Mouse (Mus musculus) midbrain, embryonic 15.5 days (tissue): ENCODE measurements around the gene Mapkapk2. TPM values are rescaled to one million over a fixed set of nuclear protein-coding genes. Genes with fewer than 3 reads are reported as not detected.

Experiments used
- ATAC-seq: fragments of 200-750 bp; cut with Nextera tagmentation; replicated peaks from 2 replicates; pipeline ENCODE4 v1.8.0; 2017; ENCODE audit warnings: moderate TSS enrichment
- H3K27ac ChIP-seq: fragments of 300-500 bp; sonication (generic); 2 replicates; pipeline ENCODE4 v1.5.1; 2015; ENCODE audit warnings: mild to moderate bottlenecking, inconsistent platforms
- H3K27me3 ChIP-seq: fragments of 300-500 bp; sonication (generic); replicated peaks from 2 replicates; pipeline ENCODE4 v1.6.1; 2015; ENCODE audit warnings: inconsistent platforms
- H3K36me3 ChIP-seq: fragments of 300-500 bp; sonication (generic); replicated peaks from 2 replicates; pipeline ENCODE4 v1.6.1; 2015; ENCODE audit warnings: inconsistent platforms
- H3K4me1 ChIP-seq: fragments of 300-500 bp; sonication (generic); 2 replicates; pipeline ENCODE4 v1.6.1; 2015; ENCODE audit warnings: inconsistent platforms
- H3K4me2 ChIP-seq: fragments of 300-500 bp; sonication (generic); 2 replicates; pipeline ENCODE4 v1.6.1; 2015; ENCODE audit warnings: inconsistent platforms, mild to moderate bottlenecking, moderate library complexity
- H3K4me3 ChIP-seq: fragments of 300-500 bp; sonication (generic); 2 replicates; pipeline ENCODE4 v1.5.1; 2015; ENCODE audit warnings: mild to moderate bottlenecking, inconsistent platforms
- H3K9ac ChIP-seq: fragments of 300-500 bp; sonication (generic); 2 replicates; pipeline ENCODE4 v1.6.1; 2015; ENCODE audit warnings: mild to moderate bottlenecking, inconsistent platforms
- H3K9me3 ChIP-seq: fragments of 300-500 bp; sonication (generic); 2 replicates; pipeline ENCODE4 v1.6.1; 2016; ENCODE audit warnings: inconsistent platforms
- WGBS: fragments of 180-500 bp; shearing (Covaris S2); methylation state at CpG from one replicate; pipeline ENCODE4 v1.1.7; 2015; ENCODE audit warnings: mixed read lengths; 5-methylcytosine and 5-hydroxymethylcytosine counted together
- polyA plus RNA-seq: library from polyadenylated mRNA; unstranded; fragments of >200 nt; fragmentation: Nextera tagmentation; extraction: Ambion mirVana; gene quantifications from 2 replicates; pipeline ENCODE4 v1.2.1, GENCODE M21; 2015

The Mapkapk2 gene
- polyA plus RNA-seq, 1 experiment from 2014 or later: 17.9 TPM

GRCm38 (mm10) chr1:131134231-131134630 is 36.6 kb upstream of the Mapkapk2 start:
- Histone ChIP-seq H3K4me1 (peaks cover 41% of the 10 kb centered on the region), H3K27me3 (no peaks in the 10 kb centered on the region), H3K9ac (no peak overlapping the region), H3K27ac (0 out of 2 replicates have a peak overlapping the region, but pooled peaks have one; percentile 34), H3K4me3 (no peak overlapping the region), H3K36me3 (peaks cover 16% of the 10 kb centered on the region), H3K9me3 (no peaks in the 10 kb centered on the region), H3K4me2 (peak overlapping the region; percentile 15; the same call in 1 of the 2 replicates)
- no peak for ATAC-seq
- 19% methylated on average over 6 of the region's 6 CpGs for WGBS

GRCm38 (mm10) chr1:131125987-131126744 is 28.5 kb upstream of the Mapkapk2 start:
- Histone ChIP-seq H3K4me1 (no peaks in the 10 kb centered on the region), H3K4me3 (no peak overlapping the region), H3K9ac (no peak overlapping the region), H3K36me3 (peaks cover 39% of the 10 kb centered on the region), H3K9me3 (no peaks in the 10 kb centered on the region), H3K27me3 (no peaks in the 10 kb centered on the region), H3K27ac (no peak overlapping the region), H3K4me2 (no peak overlapping the region)
- ATAC-seq: no peak
- WGBS: 88% methylated on average over 11 of the region's 11 CpGs

- peaks cover 18% of the 10 kb centered on the region for H3K36me3 ChIP-seq
- H3K9me3 ChIP-seq: no peaks in the 10 kb centered on the region
- no peak overlapping the region for H3K9ac ChIP-seq
- no peaks in the 10 kb centered on the region for H3K4me1 ChIP-seq
- H3K4me3 ChIP-seq: no peak overlapping the region
- no peak overlapping the region for H3K27ac ChIP-seq
- 65% methylated on average over 10 of the region's 10 CpGs for WGBS
- ATAC-seq: no peak
- H3K4me2 ChIP-seq: no peak overlapping the region
- no peaks in the 10 kb centered on the region for H3K27me3 ChIP-seq
Measured at GRCm38 (mm10) chr1:131123522-131124265, 26.1 kb upstream of the Mapkapk2 start.

DNA sequence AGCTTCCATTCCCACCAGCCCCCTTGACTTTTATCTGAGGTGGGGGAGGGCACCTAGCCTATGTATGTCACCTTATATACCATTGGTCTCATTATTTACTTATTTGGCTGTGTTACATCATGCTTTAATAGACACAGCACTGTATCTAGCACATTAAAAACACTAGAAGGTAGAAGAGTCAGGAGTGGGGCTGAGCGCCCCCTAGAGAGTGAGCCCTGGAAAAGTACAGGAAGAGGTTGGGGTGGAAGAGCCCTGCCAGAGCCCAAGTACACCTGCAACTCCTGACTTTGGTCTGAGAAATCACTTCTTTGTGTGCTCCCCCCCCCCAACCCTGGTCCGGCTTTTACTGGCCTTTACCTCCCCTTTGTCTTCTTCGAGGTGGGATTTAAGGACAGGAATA is 24.4 kb upstream of the Mapkapk2 start:
- Histone ChIP-seq H3K9me3 (no peaks in the 10 kb centered on the region), H3K9ac (no peak overlapping the region), H3K4me1 (peaks cover 1% of the 10 kb centered on the region; the same call in 1 of the 2 replicates), H3K27me3 (no peaks in the 10 kb centered on the region), H3K4me3 (no peak overlapping the region), H3K4me2 (no peak overlapping the region), H3K27ac (no peak overlapping the region), H3K36me3 (0 out of 2 replicates have a peak, but pooled peaks cover 6% of the 10 kb centered on the region)
- WGBS: 47% methylated on average over 3 of the region's 3 CpGs
- ATAC-seq: no peak

DNA sequence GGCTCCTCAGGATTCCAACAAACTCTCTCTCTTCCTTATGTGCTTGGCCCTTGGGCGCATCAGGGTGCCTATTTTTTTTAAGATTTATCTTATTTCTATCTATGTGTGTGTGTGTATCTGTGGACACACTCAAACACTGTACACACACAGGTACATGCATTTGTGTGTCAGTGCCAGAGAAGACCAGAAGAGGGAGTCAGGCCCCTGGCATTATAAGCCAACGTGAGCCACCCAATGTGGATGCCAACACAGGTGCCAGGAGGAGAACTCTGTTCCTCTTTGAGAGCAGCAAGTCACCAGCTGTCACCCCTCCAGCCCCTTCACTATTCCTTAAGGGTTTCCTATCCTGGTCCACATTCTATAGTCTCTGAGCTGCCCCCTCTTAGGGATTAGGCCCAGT is 21.4 kb upstream of the Mapkapk2 start:
- WGBS: 73% methylated on average over 2 of the region's 2 CpGs
- Histone ChIP-seq H3K36me3 (no peaks in the 10 kb centered on the region), H3K9me3 (no peaks in the 10 kb centered on the region), H3K4me2 (no peak overlapping the region), H3K9ac (no peak overlapping the region), H3K27me3 (no peaks in the 10 kb centered on the region), H3K4me1 (peaks cover 8% of the 10 kb centered on the region; the same call in 1 of the 2 replicates), H3K4me3 (no peak overlapping the region), H3K27ac (no peak overlapping the region)
- no peak for ATAC-seq

- Histone ChIP-seq H3K9ac (no peak overlapping the region), H3K4me3 (no peak overlapping the region), H3K36me3 (no peaks in the 10 kb centered on the region), H3K9me3 (no peaks in the 10 kb centered on the region), H3K4me2 (no peak overlapping the region), H3K27ac (no peak overlapping the region), H3K27me3 (no peaks in the 10 kb centered on the region), H3K4me1 (peaks cover 8% of the 10 kb centered on the region; the same call in 1 of the 2 replicates)
- 72% methylated on average over 10 of the region's 10 CpGs for WGBS
- ATAC-seq: no peak
Measured at GRCm38 (mm10) chr1:131118530-131118929, 20.9 kb upstream of the Mapkapk2 start.

GRCm38 (mm10) chr1:131116430-131117011 is 18.9 kb upstream of the Mapkapk2 start:
- no peaks in the 10 kb centered on the region for H3K36me3 ChIP-seq
- peak overlapping the region; percentile 74 for H3K27ac ChIP-seq
- peak overlapping the region; percentile 8; the same call in 1 of the 2 replicates for H3K4me2 ChIP-seq
- 44% methylated on average over 13 of the region's 13 CpGs for WGBS
- no peak overlapping the region for H3K4me3 ChIP-seq
- ATAC-seq: peak; percentile 53
- H3K9ac ChIP-seq: no peak overlapping the region
- peaks cover 8% of the 10 kb centered on the region; the same call in 1 of the 2 replicates for H3K4me1 ChIP-seq
- no peaks in the 10 kb centered on the region for H3K27me3 ChIP-seq
- H3K9me3 ChIP-seq: no peaks in the 10 kb centered on the region

- 19% methylated on average over 6 of the region's 6 CpGs for WGBS
Measured at GRCm38 (mm10) chr1:131115932-131116331, 18.3 kb upstream of the Mapkapk2 start.

DNA sequence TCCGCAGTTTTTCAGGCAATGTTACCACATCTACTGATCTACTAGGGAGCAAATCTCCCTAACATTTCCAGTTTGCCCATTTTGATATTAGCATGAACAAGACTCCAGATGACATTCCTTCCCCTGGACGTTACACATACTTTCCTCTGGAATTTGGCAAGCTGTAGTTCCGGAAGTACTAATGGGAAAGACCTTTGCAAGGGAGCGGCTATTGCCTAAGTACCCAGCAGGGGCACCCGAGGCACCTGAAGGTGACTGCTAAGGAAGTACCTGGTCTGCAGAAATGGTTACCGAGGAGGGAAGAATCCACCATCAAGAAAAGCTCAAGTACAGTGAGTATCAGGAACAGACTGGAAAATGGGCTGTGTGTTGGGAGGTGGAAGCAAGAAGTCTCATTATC is 14.9 kb upstream of the Mapkapk2 start:
- WGBS: 46% methylated on average over 6 of the region's 6 CpGs
- Histone ChIP-seq H3K36me3 (no peaks in the 10 kb centered on the region), H3K4me3 (no peak overlapping the region), H3K4me1 (peaks cover 8% of the 10 kb centered on the region; the same call in 1 of the 2 replicates), H3K27me3 (no peaks in the 10 kb centered on the region), H3K27ac (no peak overlapping the region), H3K4me2 (no peak overlapping the region), H3K9ac (no peak overlapping the region), H3K9me3 (no peaks in the 10 kb centered on the region)
- ATAC-seq: no peak

More at GRCm38 (mm10) chr1:131115932-131116331, 18.3 kb upstream of the Mapkapk2 start:
- no peak overlapping the region for H3K4me3 ChIP-seq
- no peaks in the 10 kb centered on the region for H3K36me3 ChIP-seq
- H3K9me3 ChIP-seq: no peaks in the 10 kb centered on the region
- H3K27me3 ChIP-seq: no peaks in the 10 kb centered on the region
- no peak overlapping the region for H3K27ac ChIP-seq
- no peak overlapping the region for H3K4me2 ChIP-seq
- H3K9ac ChIP-seq: no peak overlapping the region
- H3K4me1 ChIP-seq: peaks cover 8% of the 10 kb centered on the region; the same call in 1 of the 2 replicates
- ATAC-seq: peak; percentile 65; the same call in 1 of the 2 replicates

- Histone ChIP-seq H3K9ac (no peak overlapping the region), H3K36me3 (no peaks in the 10 kb centered on the region), H3K4me1 (no peaks in the 10 kb centered on the region), H3K27me3 (no peaks in the 10 kb centered on the region), H3K4me2 (no peak overlapping the region), H3K27ac (no peak overlapping the region), H3K4me3 (no peak overlapping the region), H3K9me3 (no peaks in the 10 kb centered on the region)
- 76% methylated on average over 12 of the region's 12 CpGs for WGBS
- ATAC-seq: no peak
Measured at GRCm38 (mm10) chr1:131110525-131111106, 13.0 kb upstream of the Mapkapk2 start.

DNA sequence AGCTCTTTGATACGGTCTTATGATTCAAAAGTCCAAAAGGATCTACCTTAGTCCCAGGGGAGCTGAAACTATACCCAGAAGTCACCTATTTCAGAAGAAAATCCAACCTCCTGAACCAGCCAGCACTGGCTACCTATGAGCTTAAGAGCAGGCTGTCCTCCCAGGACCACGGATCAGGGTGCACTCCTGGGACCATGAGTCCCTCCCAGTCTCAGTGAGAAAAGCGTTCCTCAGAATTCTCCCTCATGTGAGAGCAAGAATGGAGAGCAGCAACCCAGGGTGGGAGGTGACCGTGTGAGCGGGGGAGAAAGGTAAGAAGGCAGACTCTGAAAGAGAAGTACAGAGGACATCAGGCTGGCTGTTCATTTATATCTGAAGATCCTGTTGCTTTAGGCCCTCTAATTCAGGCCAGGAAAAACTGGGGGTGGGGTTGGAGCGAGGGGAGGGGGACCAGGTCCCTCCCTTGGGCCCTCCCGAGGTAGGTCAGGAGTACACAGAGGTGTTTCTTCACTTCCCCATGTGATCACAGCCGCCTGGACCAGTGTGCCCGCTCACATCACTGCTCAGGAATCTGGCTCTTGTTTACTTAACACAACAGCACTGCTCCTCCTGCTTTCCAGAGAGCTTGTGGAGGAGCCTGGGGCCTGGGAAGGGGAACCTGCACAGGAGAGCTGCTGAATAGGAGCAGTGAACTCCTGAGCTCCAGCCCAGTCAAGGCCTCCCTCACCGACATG is 10.1 kb upstream of the Mapkapk2 start:
- no peak for ATAC-seq
- 68% methylated on average over 10 of the region's 10 CpGs for WGBS

More for the DNA sequence above, 10.1 kb upstream of the Mapkapk2 start:
- H3K4me2 ChIP-seq: no peak overlapping the region
- no peak overlapping the region for H3K27ac ChIP-seq
- no peaks in the 10 kb centered on the region for H3K36me3 ChIP-seq
- no peak overlapping the region for H3K9ac ChIP-seq
- no peaks in the 10 kb centered on the region for H3K4me1 ChIP-seq
- no peaks in the 10 kb centered on the region for H3K9me3 ChIP-seq
- H3K27me3 ChIP-seq: no peaks in the 10 kb centered on the region
- H3K4me3 ChIP-seq: no peak overlapping the region
